Mouse (Mus musculus): ENCODE data around the gene Ap3s2.

The Ap3s2 gene

DNA sequence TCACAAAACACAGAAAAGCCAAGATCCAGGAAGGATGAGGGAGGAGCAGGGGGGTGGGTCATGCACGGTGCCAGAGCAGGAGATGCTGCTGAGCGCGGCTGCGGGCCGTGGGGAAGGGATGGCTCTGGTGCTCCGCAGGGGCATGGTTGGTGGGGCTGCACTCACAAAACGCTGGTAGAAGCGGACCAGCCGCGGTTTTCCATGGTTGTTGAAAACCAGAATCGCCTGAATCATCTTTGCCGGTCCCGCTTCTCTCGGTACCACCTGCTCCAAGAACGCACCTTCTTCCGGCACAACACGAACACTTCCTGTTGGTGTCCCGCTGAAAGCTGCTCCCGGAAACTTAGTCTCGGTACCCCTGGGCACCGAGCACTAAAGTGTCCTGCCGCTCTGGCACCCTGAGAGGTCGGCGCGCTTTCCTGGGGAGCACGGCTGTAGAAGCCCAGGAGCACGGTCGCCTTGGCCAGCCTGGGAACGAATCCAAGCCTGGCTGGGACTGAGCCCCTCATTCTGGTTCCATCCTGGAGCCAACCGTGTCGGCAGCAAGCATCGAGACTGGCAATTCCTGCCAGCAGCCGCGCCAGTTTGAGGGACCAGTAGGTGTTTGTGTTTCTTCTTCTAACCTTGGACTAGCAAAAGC, at the start of gene Ap3s2:
Gene Ap3s2, minus strand, starts transcription at position 306 of the 640 bp plus-strand sequence.
- peak; percentile 89 to 97 for DNase-seq (ENCODE audit: inconsistent age in 2 of 2, low spot score in 1 of 2)

DNA sequence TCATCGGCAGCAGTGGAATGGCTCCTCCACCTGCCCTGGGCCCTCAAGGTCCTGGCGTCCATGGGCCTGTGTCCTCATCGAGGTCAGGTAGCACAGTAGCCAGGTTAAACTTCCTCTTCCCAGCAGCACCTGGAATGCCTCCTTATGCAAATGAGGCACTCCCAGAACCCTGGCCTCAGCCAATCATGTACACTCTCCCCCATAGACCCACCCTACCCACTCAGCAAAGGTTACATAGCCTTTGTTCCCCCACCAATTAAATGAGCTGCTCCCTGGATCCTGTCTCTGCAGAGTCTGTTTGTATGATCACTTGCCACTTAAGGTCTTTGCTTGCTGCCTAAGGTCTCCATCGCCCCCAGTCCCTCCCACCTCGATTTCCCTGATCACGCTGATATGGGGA, 47.9 kb upstream of the Ap3s2 start:
- DNase-seq (ENCODE audit: inconsistent age in 2 of 2, low spot score in 1 of 2), result no peak

DNA sequence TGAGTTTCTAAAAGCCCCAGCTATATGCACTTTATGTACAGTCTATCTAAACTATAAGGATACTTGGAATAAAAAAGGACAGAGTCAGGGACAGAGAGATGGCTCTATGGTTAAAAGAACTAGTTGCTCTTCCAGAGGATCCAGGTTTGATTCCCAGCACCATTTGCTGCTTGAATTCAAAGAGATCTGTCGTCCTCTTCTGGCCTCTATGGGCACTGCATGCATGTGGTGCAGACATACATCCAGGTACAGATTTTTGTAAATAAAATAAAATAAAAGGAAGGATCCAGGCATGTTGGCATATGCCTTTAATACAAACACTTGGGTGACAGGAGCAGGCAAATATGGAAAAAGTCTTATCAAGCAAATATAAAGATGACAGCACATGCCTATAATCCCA, 41.2 kb upstream of the Ap3s2 start:
- DNase-seq (ENCODE audit: inconsistent age in 2 of 2, low spot score in 1 of 2), result no peak

DNA sequence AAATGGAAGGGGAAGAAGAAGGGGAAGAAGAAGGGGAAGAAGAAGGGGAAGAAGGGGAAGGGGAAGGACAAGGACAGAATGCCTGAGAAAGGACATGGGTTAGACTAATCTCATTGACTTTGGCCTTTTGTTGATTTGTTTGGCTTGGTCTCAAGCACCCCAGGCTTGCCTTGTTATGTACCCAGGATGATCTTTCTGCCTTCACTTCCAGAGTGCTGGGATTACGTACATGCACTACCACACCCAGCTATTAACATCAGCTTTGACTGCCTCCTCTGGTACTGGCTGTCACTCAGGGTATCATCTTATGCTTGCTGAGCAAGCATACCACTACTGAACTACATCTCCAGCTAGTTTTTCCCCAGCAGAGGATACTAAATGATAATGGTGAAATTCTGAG, 35.7 kb upstream of the Ap3s2 start:
- DNase-seq (ENCODE audit: inconsistent age in 2 of 2, low spot score in 1 of 2), result no peak

DNA sequence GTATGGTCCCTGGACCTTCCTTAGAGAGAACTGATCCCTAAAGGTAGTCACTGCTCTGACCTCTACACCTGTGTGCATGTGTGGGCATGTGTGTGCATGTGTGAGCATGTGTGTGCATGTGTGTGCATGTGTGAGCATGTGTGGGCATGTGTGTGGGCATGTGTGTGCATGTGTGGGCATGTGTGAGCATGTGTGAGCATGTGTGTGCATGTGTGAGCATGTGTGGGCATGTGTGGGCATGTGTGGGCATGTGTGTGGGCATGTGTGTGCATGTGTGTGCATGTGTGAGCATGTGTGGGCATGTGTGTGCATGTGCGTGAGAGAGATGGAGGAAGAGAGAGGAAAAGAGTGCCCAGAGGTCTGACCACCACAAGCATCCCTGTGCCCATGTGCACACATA, 34.4 kb upstream of the Ap3s2 start:
- DNase-seq (ENCODE audit: inconsistent age in 2 of 2, low spot score in 1 of 2), result no peak

DNA sequence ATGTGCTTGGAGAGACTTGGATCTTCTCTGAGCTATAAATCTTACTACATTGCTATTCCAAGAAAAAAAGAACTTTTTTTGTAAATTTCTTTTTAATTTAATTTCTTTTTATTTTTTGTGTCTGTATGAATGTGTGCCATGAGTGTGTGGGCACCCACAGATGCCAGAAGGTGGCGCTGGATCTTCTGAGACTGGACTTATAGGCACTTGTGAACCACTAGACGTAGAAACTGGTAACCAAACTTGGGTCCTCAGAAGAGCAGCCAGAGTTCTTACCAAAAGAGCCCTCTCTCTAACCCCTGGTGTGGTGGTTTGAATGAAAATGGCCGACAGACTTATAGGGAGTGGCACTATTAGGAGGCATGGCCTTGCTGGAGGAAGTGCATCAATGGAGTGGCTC, 30.6 kb upstream of the Ap3s2 start:
- no peak for DNase-seq (ENCODE audit: inconsistent age in 2 of 2, low spot score in 1 of 2)

DNA sequence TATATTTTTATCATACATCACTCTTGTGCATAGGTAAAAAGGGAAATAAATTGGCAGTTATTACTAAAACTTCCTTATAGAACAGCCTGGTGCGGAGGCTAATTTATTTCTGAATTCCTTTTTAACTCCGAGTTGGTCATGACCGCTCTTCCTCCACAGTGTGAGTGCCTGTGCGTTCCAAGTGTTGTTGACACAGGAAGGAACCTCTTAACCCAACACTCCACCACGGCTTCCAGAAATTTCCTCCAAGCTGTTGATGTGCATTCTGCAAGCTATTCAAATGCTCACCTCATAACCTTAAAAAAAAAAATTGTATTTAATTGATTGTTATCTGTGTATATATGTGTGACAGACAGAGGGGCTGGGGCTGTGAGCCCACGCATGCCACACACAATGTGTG, 29.8 kb upstream of the Ap3s2 start:
- DNase-seq (ENCODE audit: inconsistent age in 2 of 2, low spot score in 1 of 2), result peak in 1 of 2 experiments; percentile 18

DNA sequence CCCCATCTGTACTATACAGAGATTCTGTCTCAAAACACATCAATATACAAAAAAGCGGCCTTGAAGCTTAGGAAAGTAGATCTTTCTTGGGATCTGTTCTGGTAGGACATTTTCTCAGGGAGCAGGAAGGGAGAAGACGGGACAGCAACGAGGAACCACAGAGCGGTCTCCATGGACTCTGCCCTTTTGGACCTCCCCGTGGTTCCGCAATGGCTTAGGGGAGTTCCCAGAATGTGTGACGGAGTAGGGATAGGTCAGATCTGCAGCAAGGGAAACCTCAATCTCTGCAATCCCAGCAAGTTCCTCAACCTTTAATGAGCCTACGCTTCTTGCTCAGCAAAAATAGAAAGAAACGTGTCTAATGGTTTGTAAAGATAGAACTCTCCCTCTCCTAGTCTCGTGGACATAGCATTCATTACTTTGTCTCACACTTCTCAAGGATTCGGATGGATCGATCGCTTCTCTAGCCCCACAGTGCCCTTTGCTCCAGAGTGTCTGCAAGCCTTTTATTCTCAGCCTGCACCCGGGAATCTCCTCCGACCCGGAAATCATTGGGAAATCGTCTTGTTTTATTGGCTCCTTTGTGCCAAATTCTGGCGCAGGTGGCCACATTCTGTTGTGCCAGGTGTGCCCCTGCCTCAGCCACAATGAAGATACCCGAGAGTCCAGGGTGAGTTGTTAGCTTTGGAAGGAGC, 15.2 kb upstream of the Ap3s2 start:
- peak; percentile 61 to 88 for DNase-seq (ENCODE audit: inconsistent age in 2 of 2, low spot score in 1 of 2)

DNA sequence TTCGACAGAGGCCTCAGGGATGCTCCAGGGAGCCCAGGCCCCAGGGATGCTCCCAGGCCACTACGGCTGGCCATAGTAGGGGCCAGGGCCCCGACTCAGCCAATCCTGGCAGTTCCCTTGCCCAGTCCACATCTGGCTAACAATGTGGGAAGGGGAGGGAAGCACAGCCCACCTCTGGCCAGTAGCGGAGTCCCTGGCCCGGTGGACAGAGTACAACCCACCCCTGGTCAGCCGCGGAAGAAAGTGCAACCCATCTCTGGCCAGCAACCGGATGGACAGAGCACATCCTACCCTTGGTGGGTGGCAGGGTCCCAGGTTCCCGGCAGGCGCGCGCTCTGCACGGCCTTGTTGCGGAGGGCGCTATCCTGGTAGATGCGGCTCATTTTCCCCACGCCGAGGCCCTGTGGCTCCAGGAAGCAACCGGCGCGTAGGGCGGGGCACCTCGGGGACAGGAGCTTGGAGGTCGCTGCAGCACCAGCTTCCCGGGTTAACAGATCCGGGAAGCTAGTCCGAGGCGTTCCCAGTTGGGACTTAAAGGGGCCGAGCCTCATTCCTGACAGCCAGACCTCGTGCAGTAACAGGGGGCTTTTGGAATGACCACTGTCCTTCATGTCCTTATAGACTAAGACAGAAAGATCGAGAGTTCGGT, 14.5 kb upstream of the Ap3s2 start, which contains the start of gene Arpin:
Gene Arpin, minus strand, starts transcription at position 498 of the 649 bp plus-strand sequence.
- peak; percentile 79 to 91 for DNase-seq (ENCODE audit: inconsistent age in 2 of 2, low spot score in 1 of 2)

DNA sequence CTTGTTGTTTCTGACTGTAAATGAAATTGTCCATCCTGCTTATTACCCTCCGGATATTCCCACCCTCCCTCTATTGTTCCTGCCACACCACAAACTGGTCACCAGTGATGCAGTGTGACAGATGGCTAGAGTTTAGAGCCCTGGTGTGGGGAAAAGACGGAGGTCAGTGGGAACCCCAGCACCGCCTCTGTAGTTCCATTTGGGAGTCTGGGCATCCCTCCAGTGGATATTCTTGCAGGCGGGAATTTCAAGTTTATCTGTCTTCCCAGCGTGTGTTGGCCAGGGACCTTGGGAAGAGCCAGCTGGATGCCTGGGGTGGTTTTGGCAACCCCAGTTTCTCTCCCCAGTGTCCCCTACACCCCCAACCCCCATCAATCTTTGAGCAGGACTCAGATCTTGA, 14.0 kb upstream of the Ap3s2 start:
- DNase-seq (ENCODE audit: inconsistent age in 2 of 2, low spot score in 1 of 2), result peak; percentile 23 to 58

DNA sequence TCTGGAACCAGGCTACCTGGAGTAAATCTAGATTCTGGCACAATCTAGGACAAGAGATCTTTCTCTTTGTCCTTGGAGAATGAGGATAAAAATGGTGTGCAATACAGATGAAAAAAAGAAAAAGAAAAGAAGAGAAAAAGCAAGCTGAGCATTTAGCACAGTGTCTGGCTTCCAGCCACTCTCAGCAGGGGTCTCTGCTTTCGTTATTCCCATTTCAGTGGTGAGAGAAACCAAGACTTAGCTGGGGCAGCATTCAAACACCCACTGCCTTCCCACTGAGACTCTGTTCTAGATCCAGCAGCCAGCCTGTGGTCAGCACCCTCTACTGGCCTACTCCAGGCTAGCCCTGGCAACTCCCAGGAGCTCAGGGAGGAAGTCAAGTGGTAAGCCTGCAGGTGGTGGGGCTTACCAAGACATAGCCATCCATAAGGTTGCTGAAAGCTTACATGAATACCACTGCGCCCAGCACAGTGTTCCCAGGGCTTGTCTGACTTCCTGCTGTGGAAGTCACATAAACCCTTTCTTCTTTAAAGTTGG, 8.1 kb upstream of the Ap3s2 start:
- DNase-seq (ENCODE audit: inconsistent age in 2 of 2, low spot score in 1 of 2), result no peak

DNA sequence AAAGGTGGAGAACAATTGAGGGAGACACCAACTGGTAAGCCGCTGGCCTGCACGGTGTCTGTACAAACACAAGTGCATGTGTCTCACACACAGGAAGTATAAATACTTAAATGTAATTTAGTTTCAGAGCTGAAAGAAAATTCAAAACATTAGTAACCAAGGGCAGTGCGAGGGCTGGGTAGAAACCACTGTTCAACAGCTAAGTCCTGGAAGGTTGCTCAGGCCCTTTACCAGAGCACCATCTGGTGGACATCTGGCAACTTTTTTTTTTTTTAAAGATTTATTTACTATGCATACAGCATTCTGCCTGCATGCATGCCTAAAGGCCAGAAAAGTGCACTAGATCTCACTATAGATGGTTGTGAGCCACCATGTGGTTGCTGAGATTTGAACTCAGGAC, 5.9 kb downstream of the Ap3s2 start:
- peak; percentile 25 to 70 for DNase-seq (ENCODE audit: inconsistent age in 2 of 2, low spot score in 1 of 2)

DNA sequence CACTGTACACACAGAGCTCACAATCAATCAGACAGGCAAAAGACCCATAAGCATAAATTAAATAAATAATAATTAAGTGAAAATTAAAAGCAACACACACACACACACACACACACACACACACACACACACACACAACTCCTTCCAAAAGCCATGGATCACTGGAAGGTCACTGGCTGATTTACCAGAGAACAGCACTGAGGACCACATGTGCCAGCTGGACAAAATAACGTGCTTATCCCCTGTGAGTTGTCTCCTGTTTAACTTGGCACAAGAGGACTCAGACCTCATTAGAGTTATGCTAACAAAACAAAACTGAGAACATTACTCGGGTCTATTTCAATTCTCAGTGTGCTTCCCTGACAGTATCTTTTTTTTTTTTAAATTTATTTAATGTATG, 13.1 kb downstream of the Ap3s2 start:
- no peak for DNase-seq (ENCODE audit: inconsistent age in 2 of 2, low spot score in 1 of 2)

DNA sequence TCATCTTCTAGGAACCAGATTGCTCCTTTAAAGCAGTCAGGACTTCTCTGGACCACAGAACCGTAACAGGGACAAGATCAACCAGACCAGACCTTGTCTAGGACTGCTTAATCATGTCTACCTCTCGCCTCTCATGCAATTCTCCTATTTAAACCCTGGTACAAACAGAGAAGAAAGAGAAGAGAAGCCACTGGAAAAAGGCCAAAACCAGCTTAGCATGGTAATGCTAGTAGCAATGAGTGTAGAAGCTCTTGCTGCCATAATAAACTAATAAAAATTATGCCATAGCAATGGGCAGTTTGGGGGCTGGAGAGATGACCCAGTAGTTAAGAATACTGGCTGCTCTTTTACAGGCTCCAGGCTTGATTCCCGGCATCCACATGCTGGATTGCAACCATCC, 13.5 kb downstream of the Ap3s2 start:
- no peak for DNase-seq (ENCODE audit: inconsistent age in 2 of 2, low spot score in 1 of 2)

DNA sequence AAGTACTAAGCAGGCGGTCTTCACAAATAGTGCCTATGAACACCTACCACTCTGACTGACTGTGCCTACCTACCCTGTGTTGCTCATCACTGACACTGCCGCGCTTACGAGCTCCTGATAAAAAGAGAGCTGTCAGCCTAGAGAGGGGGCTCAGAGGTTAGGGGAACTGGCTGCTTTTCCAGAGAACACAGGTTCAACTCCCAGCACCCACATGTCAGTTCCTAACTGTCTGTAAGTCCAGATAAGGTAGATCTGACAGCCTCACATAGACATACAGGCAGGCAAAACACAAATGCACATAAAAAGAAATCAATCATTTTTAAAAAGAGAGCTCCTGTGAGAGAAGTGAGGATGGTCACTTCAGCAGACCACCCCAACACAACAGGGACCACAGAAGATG, 15.3 kb downstream of the Ap3s2 start:
- DNase-seq (ENCODE audit: inconsistent age in 2 of 2, low spot score in 1 of 2), result no peak

DNA sequence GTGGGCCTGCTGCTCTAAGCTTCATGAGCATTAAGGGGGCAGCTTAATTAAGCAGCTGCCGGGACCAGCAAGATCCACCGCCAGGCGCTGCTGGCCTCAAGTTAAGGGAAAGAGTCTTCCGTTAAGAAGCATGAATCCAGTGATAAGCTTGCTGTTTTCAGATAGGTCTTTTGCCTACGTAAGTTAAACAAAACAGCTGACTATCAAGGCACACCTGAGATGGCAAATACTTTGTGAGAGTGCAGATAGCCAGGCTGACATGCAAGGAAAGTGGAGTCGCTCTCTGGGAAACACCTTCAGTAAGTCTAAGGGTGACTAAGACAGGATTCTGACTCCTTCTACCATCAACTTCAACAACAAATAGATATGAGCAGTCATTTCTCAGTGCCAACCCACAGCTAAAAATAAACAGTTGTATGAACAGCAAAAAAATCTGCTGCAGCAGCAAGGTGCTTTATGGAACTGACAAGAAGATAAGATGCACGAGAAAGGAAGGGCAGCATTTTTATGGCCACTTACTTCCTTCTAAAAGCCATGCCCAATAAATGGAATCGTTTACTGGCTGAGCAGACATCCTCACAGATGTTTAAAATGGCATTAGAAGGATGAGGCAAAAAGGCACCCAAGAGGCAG, 17.2 kb downstream of the Ap3s2 start:
- no peak for DNase-seq (ENCODE audit: inconsistent age in 2 of 2, low spot score in 1 of 2)

DNA sequence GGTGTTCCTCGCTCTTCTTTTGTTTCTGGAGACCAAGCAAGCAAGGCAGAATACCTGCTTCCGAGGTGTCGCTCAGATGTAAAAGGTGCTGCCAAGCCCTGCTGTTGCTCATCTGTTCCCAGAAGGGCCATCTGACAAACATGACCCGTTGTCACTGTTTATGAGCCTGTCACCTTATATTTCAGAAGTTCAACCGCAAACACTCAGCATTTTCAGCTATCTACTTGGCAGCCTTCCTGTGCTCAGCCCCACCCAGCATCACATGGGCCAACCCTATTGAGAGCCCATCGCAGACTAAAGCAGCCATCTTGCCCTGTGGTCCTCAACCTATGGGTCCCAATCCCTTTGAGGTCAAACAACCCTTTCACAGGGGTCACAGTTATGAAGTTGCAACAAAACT, 19.7 kb downstream of the Ap3s2 start:
- DNase-seq (ENCODE audit: inconsistent age in 2 of 2, low spot score in 1 of 2), result no peak

DNA sequence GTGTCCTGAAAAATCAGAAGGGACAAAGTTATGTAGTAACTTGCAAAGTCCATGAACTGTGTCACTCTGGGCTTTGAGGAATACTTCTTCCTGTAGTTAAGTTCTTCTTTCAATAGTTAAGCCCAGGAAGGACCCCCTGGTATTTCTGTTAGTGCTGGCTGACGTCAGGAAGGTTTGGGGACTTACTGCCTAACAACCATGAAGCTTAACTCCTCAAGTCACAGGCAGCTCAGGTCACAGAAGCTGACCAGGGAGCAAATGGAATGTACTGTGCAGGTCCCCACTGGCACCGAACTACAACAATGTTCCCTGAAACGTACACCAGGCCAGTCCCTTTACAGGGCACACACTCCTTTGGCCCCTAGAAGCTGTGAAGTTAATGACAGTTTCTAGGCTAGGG, 25.2 kb downstream of the Ap3s2 start:
- DNase-seq (ENCODE audit: inconsistent age in 2 of 2, low spot score in 1 of 2), result no peak

DNA sequence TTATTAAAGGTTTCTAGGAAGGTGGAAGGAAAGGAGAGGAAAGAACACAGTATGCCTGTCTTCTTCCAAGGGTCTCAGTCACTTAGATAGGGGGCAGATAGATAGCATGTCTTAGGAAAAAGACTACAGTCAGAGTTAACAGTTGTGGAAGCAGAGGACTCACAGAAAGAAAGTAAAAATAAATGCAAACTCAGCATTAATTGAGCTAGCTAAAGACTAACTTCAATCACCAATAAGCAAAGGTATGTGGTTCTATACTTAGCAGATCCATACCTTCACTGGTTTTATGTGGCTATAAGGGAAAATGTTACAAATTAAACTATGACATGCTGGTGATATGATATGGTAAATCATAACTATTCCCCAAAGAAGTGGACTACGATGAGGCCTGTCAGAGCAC, 25.7 kb downstream of the Ap3s2 start:
- DNase-seq (ENCODE audit: inconsistent age in 2 of 2, low spot score in 1 of 2), result no peak

DNA sequence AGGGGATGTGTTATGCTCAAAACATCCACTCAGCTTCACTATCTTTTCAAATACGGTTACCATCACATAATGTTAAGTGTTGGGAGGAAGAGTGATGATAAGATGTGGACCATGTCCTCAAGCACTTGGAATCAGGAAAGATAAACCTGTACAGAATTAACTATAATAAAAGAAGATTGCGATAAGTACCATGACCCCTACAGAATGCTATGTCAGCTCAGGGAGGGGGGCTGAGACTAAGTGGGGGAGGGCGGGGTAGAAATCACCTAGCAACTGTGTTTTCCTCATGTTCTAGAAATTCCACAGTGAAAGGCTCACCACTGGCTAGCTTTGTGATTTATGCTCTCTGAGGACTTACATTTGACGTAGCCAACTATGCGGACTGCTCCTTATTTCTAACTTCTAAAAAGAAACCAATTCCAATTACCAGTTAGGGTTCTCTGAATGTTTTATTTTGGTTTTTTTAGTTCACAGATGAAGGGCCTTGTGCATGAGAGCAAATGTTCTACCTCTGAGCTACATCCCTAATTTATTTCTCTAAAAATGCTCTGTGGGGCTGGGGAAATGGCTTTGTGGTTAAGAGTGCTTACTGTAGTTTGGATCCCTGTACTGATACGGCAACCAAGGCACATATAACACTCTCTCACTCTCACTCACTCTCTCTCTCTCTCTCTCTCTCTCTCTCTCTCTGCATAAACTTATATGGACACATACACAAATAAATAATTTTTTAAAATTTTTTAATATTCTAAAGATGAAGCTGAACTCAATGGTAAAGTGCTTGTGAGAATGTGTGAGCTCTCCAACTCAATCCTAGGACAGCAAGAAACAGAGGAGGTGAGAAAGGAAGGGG, 27.6 kb downstream of the Ap3s2 start:
- no peak for DNase-seq (ENCODE audit: inconsistent age in 2 of 2, low spot score in 1 of 2)
